Mouse (Mus musculus) large intestine, adult 2 months (tissue): ENCODE results near the gene Tal1. TPM values are rescaled to one million over a fixed set of nuclear protein-coding genes. Genes with fewer than 3 reads are reported as not detected.

Experiments used
- DNase-seq: peaks from one replicate; pipeline ENCODE4 v3.0.0-alpha.2; 2012; ENCODE audit warnings: low read depth, low spot score
- WGBS: fragments of 180-500 bp; shearing (Covaris S2); methylation state at CpG from one replicate; pipeline ENCODE4 v1.1.7; 2018; 5-methylcytosine and 5-hydroxymethylcytosine counted together
- polyA plus RNA-seq: library from polyadenylated mRNA; depleted of rRNA; stranded (reverse); fragments of >200 nt; gene quantifications from 2 replicates; pipeline ENCODE4 v1.2.3, GENCODE M21; 2012

Gene Tal1
- polyA plus RNA-seq, 1 experiment: 0.33 TPM

GRCm38 (mm10) chr4:115063518-115064239, 7.5 kb downstream of the Tal1 start:
- 7% methylated on average over 31 of the region's 31 CpGs for WGBS
- DNase-seq: no peak

- no peak for DNase-seq
- 18% methylated on average over 1 of the region's 1 CpGs for WGBS
These were observed 15.4 kb downstream of the Tal1 start for GRCm38 (mm10) chr4:115071668-115072067.

- 86% methylated on average over 1 of the region's 1 CpGs for WGBS
- no peak for DNase-seq
These were observed 18.6 kb downstream of the Tal1 start for GRCm38 (mm10) chr4:115074789-115075188.

- no peak for DNase-seq
- WGBS: 65% methylated on average over 3 of the region's 3 CpGs
These were observed 19.1 kb downstream of the Tal1 start for GRCm38 (mm10) chr4:115075204-115075915.

DNA sequence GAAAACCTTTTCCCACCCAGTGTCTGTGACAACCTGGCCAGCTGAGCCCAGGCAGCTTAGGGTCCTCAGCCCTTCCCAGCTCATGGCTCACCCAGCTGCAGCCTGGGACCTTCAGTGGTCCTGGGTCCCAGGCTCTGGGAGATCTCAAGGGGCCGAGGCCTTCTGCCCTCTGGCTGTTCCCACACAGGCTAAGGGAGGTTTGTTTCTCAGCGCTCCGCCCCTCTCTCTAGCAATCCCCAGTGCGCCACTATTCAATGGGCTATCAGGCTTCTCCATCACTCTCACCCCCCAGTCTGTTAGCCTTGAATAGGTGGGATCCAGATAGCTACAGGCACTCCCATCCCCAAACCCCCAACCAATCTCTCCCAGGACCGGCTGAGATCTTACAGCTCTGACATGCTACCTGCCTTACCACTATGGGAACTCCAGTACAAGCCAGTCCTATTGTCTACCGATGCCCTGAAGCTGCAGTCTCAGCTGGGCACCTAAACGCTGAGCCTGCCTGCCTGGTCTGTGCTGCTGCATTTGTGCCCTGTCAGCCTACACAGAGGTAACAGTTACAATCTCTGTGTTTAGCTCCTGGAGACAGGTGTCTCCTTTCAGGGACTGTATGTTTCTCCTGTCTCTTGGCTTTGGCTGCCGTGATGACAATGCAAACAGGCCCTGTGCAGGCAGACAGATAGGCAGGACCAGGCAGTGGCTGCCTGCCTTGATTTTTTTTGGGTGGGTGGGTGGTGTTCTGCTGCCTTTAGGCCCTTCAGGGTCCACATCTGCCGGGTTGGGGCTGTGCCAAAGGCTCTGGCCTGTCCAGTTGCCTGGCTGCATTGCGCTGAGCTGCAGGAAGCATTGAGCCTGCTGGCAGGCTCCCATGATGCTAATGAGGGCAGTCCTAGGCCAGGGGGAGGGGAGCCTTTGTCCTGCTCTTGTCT, 22.9 kb downstream of the Tal1 start:
- no peak for DNase-seq
- WGBS: 54% methylated on average over 10 of the region's 10 CpGs

DNA sequence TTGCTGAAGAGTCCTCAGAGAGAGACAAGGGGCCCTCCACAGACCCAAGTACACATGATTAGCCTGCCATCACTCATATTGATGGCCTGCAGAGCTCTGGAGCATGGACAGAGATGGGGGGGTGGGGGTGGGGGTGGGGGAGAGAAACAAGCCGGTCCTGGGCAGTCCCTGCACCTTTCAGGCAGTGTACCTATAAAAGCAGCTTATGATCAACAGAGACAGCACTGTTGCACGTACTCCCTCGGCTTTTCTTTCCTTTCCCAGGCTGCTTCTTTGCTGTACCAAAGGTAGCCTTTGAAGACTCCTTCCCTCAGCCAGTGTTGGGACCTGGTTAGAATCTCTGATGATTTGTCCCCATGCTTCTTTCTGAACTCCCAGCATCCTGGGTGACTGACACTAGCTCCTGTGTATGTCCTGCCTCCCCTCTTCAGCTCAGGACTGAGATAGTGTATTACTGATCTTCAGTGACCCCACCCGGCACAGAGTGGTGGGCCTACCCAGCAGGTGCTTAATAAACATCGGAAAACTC, 23.7 kb downstream of the Tal1 start:
- 40% methylated on average over 5 of the region's 5 CpGs for WGBS
- DNase-seq: no peak

- WGBS: 81% methylated on average over 3 of the region's 3 CpGs
- DNase-seq: no peak
These were observed 26.8 kb downstream of the Tal1 start for GRCm38 (mm10) chr4:115083031-115083430.

GRCm38 (mm10) chr4:115085522-115086095, 29.4 kb downstream of the Tal1 start:
- 14% methylated on average over 6 of the region's 6 CpGs for WGBS
- no peak for DNase-seq

DNA sequence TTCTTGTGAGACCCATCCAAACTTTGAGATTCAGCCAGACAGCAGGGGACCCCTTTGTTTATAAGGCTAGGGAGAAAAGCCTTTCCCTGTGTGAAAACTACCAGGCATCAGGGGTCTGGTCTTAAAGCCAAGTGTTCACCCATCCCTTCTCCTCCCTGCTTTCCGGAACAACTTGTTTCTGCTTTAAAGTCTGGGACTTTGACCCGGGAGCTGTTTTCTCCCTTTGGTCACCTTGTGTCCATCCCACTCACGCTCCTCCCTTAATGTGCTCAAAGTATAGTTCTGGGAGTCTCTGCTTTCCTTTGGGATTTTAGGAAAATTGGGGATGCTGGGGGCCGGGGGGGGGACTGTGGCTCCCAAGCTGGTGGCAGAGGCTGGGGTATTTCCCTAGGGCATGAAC, 30.0 kb downstream of the Tal1 start:
- 41% methylated on average over 4 of the region's 4 CpGs for WGBS
- no peak for DNase-seq

- WGBS: 33% methylated on average over 3 of the region's 3 CpGs
- no peak for DNase-seq
These were observed 30.7 kb downstream of the Tal1 start for GRCm38 (mm10) chr4:115086763-115087415.

GRCm38 (mm10) chr4:115088611-115089338, 32.5 kb downstream of the Tal1 start, which contains the start of gene Pdzk1ip1:
Gene Pdzk1ip1 (plus strand): TSS chr4:115088708.
- WGBS: 12% methylated on average over 11 of the region's 11 CpGs
- DNase-seq: peak; percentile 75

DNA sequence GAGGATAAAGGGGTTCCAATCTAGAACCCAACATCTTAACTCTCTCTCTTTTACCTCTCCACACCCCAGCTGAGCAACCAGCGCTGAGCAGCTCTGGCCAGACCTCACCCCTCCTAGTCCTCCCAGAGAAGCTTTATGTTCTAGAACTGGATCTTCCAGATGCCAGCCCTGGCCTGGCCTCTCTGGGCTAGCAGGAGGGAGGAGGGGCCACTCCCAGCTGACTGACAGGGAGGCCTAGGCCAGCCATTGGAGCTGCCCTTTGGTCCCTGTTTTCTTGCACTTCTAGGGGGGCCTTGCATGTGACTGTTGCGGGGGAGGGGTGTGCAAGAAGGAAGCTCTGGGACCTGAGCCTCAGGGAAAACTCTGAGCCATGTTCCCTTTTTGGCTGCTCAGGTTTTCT, 34.4 kb downstream of the Tal1 start:
- WGBS: 24% methylated on average over 2 of the region's 2 CpGs
- DNase-seq: no peak

DNA sequence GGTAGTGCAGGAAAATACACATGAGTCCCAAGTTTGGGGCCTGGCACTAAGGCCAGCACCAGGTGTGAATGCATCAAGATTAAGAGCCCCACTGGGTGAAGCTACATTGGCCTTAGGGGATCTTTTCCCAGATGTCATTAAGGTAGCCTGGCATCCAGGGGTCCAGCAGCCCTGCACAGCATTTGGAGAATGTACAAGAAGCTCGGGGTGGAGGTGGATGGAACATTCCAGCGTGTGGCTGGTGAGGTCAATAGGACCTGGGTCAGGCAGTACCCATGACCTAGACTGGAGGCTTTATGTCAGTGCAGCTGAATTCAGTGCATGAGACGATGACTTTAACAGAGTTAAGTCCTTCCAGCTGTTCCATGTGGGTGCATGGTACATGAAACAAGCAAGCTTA, 35.6 kb downstream of the Tal1 start:
- WGBS: 83% methylated on average over 3 of the region's 3 CpGs
- no peak for DNase-seq

DNA sequence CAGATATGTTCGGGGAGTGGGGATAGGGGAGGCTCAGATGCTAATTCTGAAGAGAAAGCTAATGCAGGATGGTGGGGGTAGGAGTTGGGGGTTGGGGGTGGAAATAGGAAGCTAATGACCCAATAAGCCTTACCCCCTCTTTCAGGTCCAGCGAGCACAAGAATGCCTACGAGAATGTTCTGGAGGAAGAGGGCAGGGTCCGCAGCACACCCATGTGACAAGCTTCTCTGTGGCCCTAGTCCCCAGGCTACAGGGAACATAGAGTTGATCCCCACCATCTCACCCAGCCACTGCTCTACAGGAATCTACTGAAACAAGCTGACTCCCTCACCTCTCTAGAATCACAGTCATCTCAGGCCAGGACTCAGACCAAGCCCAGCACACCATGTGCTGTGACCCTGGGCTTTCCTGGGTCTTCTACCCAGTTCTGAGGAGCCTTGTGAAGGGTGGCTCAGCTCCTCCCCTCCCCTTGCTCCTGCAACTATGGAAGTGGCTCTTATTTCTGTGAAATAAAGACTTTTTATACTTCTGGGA, 37.2 kb downstream of the Tal1 start:
- WGBS: 88% methylated on average over 4 of the region's 4 CpGs
- no peak for DNase-seq

DNA sequence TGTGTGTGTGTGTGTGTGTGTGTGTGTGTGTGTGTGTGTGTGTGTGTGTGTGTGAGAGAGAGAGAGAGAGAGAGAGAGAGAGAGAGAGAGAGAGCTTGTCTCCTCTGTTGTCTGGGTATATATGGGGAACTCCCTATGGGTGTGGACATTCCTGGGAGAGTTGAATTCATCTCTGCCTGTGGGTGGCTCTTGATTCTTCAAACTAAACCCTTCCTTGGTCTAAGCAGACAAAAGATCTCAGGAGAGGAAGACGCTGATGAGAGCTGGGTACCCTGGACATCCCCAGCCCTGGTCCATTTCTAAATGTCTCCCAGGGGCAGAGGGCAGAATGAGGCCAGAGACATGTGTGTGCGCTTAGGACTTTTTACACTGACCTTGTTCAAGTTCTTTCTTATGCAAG, 37.8 kb downstream of the Tal1 start:
- 71% methylated on average over 2 of the region's 2 CpGs for WGBS

GRCm38 (mm10) chr4:115095671-115096434, 39.6 kb downstream of the Tal1 start:
- DNase-seq: no peak
- 1% methylated on average over 30 of the region's 31 CpGs for WGBS

More for the DNA sequence above, 37.8 kb downstream of the Tal1 start:
- DNase-seq: no peak

DNA sequence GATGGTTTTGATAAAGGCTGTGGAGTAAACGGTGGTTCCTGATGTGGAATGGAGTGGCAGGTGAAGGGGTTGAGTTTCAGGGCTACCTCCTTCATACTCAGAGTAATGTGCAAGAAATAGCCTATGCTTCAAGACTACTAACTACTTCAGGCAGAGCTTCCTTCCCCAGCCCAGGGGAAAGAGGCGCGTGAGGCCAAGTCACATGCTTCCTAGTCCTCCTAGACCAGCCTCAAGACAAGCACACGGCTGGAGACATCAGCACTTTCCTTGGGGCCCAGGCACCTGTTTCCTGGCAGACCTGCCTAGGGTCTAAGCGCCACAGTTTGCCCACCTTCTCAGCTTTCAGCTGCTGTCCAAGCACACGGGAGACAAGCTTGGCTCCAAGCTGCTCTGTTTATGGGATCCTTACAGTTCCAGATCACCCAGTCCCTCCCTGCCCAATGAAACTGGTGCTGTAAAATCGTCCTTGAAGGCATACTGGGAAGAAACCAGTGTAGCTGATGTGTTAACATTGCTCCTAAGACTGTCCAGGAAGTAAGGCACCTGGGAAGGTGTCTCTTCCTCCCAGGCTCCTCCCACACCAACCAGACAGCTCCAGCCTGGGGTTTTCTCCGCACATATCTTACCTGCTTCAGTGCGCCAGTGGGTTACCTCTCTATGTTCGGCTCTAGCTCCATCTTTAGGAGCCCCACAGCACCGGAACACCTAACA, 40.4 kb downstream of the Tal1 start:
- DNase-seq: peak; percentile 67
- 9% methylated on average over 11 of the region's 11 CpGs for WGBS
